Mouse (Mus musculus): ENCODE results near the gene Spaca3. TPM values are rescaled to one million over a fixed set of nuclear protein-coding genes. Genes with fewer than 3 reads are reported as not detected.

Spaca3 gene
- polyA plus RNA-seq, 1 experiment from 2014 or later = not detected

DNA sequence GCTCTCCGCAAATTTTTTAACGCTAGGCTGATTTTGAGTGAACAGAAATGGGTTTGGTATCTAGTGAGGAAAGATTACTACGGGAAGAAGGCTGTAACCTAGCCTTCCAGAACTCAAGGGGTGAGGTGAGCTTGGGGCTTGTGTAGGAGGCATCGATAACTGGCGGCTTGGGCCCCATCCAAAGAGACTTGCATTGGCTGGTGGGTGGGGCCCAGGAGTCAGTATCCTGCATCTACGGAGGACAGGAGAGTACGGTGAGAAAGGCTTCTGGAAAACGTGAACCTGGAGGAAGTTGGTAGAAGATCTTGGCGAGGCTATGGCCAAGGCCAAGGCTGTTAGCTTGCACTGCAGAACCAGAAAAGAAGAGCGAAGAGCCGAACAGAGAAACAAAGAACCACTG, 3.7 kb upstream of the Spaca3 start:
- H3K4me3 ChIP-seq (ENCODE audit: low read depth, low read length) = no peak overlapping the region
- no peak overlapping the region for H3K27ac ChIP-seq (ENCODE audit: low read depth, low read length)
- peak overlapping the region; percentile 45 for H3K4me2 ChIP-seq (replicated peaks; ENCODE audit: low read depth)
- no peaks in the 10 kb centered on the region for H3K27me3 ChIP-seq (replicated peaks; ENCODE audit: control insufficient read depth, insufficient read depth, low read length)
- no peak for TF ChIP-seq CTCF (IDR thresholded peaks at IDR 0.05; ENCODE audit: low read depth)
- no peaks in the 10 kb centered on the region for H3K9me3 ChIP-seq (ENCODE audit: control insufficient read depth)
- 74% methylated on average over 11 of the region's 11 CpGs for WGBS
- H3K36me3 ChIP-seq (ENCODE audit: control insufficient read depth, insufficient read depth) = no peaks in the 10 kb centered on the region
- no peaks in the 10 kb centered on the region; the same call in 1 of the 2 replicates for H3K4me1 ChIP-seq (replicated peaks; ENCODE audit: control insufficient read depth, insufficient read depth, low read length)
- no peak overlapping the region for H3K9ac ChIP-seq (ENCODE audit: low read depth, low read length)
- no peak for ATAC-seq

DNA sequence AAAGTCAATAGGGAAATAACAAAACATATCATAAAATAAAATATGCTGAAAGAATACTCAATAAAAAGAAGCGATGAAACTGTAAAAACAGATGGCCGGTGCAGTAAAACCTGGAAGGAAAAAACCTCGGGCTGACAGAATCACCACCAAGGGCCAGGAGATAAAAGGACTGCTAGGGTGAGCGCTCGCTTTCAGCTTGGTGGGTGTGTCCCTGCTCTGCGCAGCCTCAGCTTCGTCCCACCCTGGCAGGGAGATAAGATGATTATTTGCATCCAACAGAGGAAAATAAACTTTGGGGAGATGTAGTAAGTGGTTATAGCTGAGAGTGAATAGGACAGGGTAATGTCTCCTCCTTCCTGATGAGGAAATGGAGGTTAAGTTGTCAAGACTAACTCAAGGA, 3.3 kb upstream of the Spaca3 start:
- ATAC-seq = peak; percentile 37; the same call in 1 of the 2 replicates
- H3K4me2 ChIP-seq (replicated peaks; ENCODE audit: low read depth) = peak overlapping the region; percentile 45
- H3K27me3 ChIP-seq (replicated peaks; ENCODE audit: control insufficient read depth, insufficient read depth, low read length) = no peaks in the 10 kb centered on the region
- no peak overlapping the region for H3K27ac ChIP-seq (ENCODE audit: low read depth, low read length)
- no peaks in the 10 kb centered on the region for H3K36me3 ChIP-seq (ENCODE audit: control insufficient read depth, insufficient read depth)
- WGBS = 25% methylated on average over 7 of the region's 7 CpGs
- no peak for TF ChIP-seq CTCF (IDR thresholded peaks at IDR 0.05; ENCODE audit: low read depth)
- H3K4me3 ChIP-seq (ENCODE audit: low read depth, low read length) = no peak overlapping the region
- H3K9ac ChIP-seq (ENCODE audit: low read depth, low read length) = no peak overlapping the region
- H3K9me3 ChIP-seq (ENCODE audit: control insufficient read depth) = no peaks in the 10 kb centered on the region
- H3K4me1 ChIP-seq (replicated peaks; ENCODE audit: control insufficient read depth, insufficient read depth, low read length) = no peaks in the 10 kb centered on the region; the same call in 1 of the 2 replicates

- no peaks in the 10 kb centered on the region for H3K27me3 ChIP-seq (replicated peaks; ENCODE audit: control insufficient read depth, insufficient read depth, low read length)
- H3K4me3 ChIP-seq (ENCODE audit: low read depth, low read length) = no peak overlapping the region
- H3K4me1 ChIP-seq (replicated peaks; ENCODE audit: control insufficient read depth, insufficient read depth, low read length) = no peaks in the 10 kb centered on the region; the same call in 1 of the 2 replicates
- H3K36me3 ChIP-seq (ENCODE audit: control insufficient read depth, insufficient read depth) = no peaks in the 10 kb centered on the region
- no peak overlapping the region for H3K27ac ChIP-seq (ENCODE audit: low read depth, low read length)
- no peak for ATAC-seq
- H3K4me2 ChIP-seq (replicated peaks; ENCODE audit: low read depth) = no peak overlapping the region
- no peak for TF ChIP-seq CTCF (IDR thresholded peaks at IDR 0.05; ENCODE audit: low read depth)
- no peaks in the 10 kb centered on the region for H3K9me3 ChIP-seq (ENCODE audit: control insufficient read depth)
- WGBS = 40% methylated on average over 2 of the region's 2 CpGs
- no peak overlapping the region for H3K9ac ChIP-seq (ENCODE audit: low read depth, low read length)
These were observed 1.3 kb upstream of the Spaca3 start for GRCm38 (mm10) chr11:80856827-80857226.

- WGBS = 93% methylated on average over 7 of the region's 7 CpGs
- Histone ChIP-seq H3K9me3 (ENCODE audit: control insufficient read depth) (no peaks in the 10 kb centered on the region), H3K4me3 (ENCODE audit: low read depth, low read length) (no peak overlapping the region), H3K27ac (ENCODE audit: low read depth, low read length) (no peak overlapping the region), H3K36me3 (ENCODE audit: control insufficient read depth, insufficient read depth) (no peaks in the 10 kb centered on the region), H3K4me2 (replicated peaks; ENCODE audit: low read depth) (no peak overlapping the region), H3K9ac (ENCODE audit: low read depth, low read length) (no peak overlapping the region), H3K27me3 (replicated peaks; ENCODE audit: control insufficient read depth, insufficient read depth, low read length) (no peaks in the 10 kb centered on the region), H3K4me1 (replicated peaks; ENCODE audit: control insufficient read depth, insufficient read depth, low read length) (no peaks in the 10 kb centered on the region)
- no peak for TF ChIP-seq CTCF (IDR thresholded peaks at IDR 0.05; ENCODE audit: low read depth)
- no peak for ATAC-seq
These were observed 4.8 kb downstream of the Spaca3 start for GRCm38 (mm10) chr11:80862941-80863340.

- Histone ChIP-seq H3K4me3 (ENCODE audit: low read depth, low read length) (no peak overlapping the region), H3K27ac (ENCODE audit: low read depth, low read length) (no peak overlapping the region), H3K4me1 (replicated peaks; ENCODE audit: control insufficient read depth, insufficient read depth, low read length) (no peaks in the 10 kb centered on the region), H3K27me3 (replicated peaks; ENCODE audit: control insufficient read depth, insufficient read depth, low read length) (no peaks in the 10 kb centered on the region), H3K9me3 (ENCODE audit: control insufficient read depth) (no peaks in the 10 kb centered on the region), H3K36me3 (ENCODE audit: control insufficient read depth, insufficient read depth) (no peaks in the 10 kb centered on the region), H3K9ac (ENCODE audit: low read depth, low read length) (no peak overlapping the region), H3K4me2 (replicated peaks; ENCODE audit: low read depth) (no peak overlapping the region)
- WGBS = 93% methylated on average over 1 of the region's 1 CpGs
- TF ChIP-seq CTCF (IDR thresholded peaks at IDR 0.05; ENCODE audit: low read depth) = no peak
- ATAC-seq = no peak
These were observed 9.9 kb downstream of the Spaca3 start for GRCm38 (mm10) chr11:80868039-80868438.

DNA sequence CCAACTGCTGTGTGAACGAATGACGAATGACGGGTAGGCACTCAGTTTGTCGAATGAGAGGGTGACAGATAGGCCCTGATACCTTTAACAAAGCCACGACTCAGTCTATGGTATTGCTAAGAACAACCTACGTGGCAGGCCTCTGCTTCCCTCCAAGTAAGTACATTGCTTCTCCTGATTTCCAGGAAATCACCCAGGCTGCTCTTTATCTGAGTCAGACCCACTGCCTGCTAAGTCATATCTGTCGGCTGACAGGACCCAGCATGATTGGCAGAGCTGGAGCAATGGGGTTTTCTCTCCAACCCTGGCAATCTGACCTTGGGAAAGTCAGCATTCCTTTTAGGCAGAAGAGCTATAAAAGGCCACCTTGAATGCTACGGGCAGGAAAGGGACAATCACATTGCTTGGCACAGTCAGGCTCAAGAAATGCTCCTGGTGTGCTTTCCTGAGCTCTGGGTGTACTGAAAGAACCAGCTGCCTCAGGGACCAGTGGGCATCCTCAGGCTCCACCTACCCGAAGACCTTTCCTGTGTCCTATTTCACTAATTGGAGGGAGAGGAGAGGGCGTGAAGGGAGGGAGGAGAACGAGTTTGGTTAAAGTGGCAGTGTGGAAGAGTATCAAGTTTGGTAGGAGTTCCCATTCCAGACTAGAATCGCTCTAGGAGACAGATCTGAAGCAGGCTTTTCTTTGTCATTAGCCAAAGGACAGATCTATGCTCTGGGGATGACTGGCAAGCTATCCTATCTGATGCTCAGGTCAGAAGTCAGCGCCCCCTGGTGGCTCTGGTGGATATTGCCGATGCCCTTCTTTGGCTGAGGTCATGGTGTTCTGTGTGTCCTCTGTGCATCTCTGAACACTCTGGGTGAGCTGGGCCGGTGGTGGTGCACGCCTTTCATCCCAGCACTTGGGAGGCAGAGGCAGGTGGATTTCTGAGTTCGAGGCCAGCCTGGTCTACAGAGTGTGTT, 14.6 kb downstream of the Spaca3 start:
- Histone ChIP-seq H3K9me3 (ENCODE audit: control insufficient read depth) (no peaks in the 10 kb centered on the region), H3K4me2 (replicated peaks; ENCODE audit: low read depth) (no peak overlapping the region), H3K9ac (ENCODE audit: low read depth, low read length) (no peak overlapping the region), H3K27ac (ENCODE audit: low read depth, low read length) (no peak overlapping the region), H3K36me3 (ENCODE audit: control insufficient read depth, insufficient read depth) (no peaks in the 10 kb centered on the region), H3K4me3 (ENCODE audit: low read depth, low read length) (no peak overlapping the region), H3K4me1 (replicated peaks; ENCODE audit: control insufficient read depth, insufficient read depth, low read length) (no peaks in the 10 kb centered on the region), H3K27me3 (replicated peaks; ENCODE audit: control insufficient read depth, insufficient read depth, low read length) (no peaks in the 10 kb centered on the region)
- ATAC-seq = no peak
- TF ChIP-seq CTCF (IDR thresholded peaks at IDR 0.05; ENCODE audit: low read depth) = peak; percentile 85
- WGBS = 57% methylated on average over 17 of the region's 17 CpGs
